Mouse (Mus musculus) hindbrain, embryonic 11.5 days (tissue): ENCODE measurements at regions not wholly inside any gene's neighbourhood (a gene's known extent, or its start where the extent isn't known, plus 50 kb on each side); places are given as distances from the start of the nearest gene placed in this dataset.

ENCODE experiments used
- ATAC-seq: fragments of 200-750 bp; cut with Nextera tagmentation; 2 replicates; pipeline ENCODE4 v1.8.0; 2017; ENCODE audit warnings: mild to moderate bottlenecking, moderate TSS enrichment, moderate library complexity; ENCODE audit not compliant: low FRiP score
- DNase-seq: peaks from one replicate; pipeline ENCODE4 v3.0.0-alpha.2; 2015; ENCODE audit warnings: low spot score
- H3K27ac ChIP-seq: fragments of 300-500 bp; sonication (generic); 2 replicates; pipeline ENCODE4 v1.5.1; 2014; ENCODE audit warnings: mild to moderate bottlenecking, low read depth, low read length
- H3K27me3 ChIP-seq: fragments of 300-500 bp; sonication (generic); 2 replicates; pipeline ENCODE4 v1.6.1; 2014; ENCODE audit warnings: mild to moderate bottlenecking, low read length, moderate library complexity, mixed read lengths; ENCODE audit not compliant: control insufficient read depth, insufficient read depth
- H3K36me3 ChIP-seq: fragments of 300-500 bp; sonication (generic); 2 replicates; pipeline ENCODE4 v1.6.1; 2014; ENCODE audit warnings: mild to moderate bottlenecking, low read length, moderate library complexity, mixed read lengths; ENCODE audit not compliant: control insufficient read depth, insufficient read depth
- H3K4me1 ChIP-seq: fragments of 300-500 bp; sonication (generic); replicated peaks from 2 replicates; pipeline ENCODE4 v1.6.1; 2014; ENCODE audit warnings: low read length, mixed read lengths; ENCODE audit not compliant: control insufficient read depth, insufficient read depth
- H3K4me2 ChIP-seq: fragments of 300-500 bp; sonication (generic); replicated peaks from 2 replicates; pipeline ENCODE4 v1.6.1; 2014; ENCODE audit warnings: mild to moderate bottlenecking, low read depth, low read length
- H3K4me3 ChIP-seq: fragments of 300-500 bp; sonication (generic); 2 replicates; pipeline ENCODE4 v1.5.1; 2014; ENCODE audit warnings: low read depth, low read length
- H3K9ac ChIP-seq: fragments of 300-500 bp; sonication (generic); 2 replicates; pipeline ENCODE4 v1.6.1; 2014; ENCODE audit warnings: low read depth, low read length
- H3K9me3 ChIP-seq: fragments of 300-500 bp; sonication (generic); 2 replicates; pipeline ENCODE4 v1.6.1; 2016; ENCODE audit warnings: low read length; ENCODE audit not compliant: control insufficient read depth
- WGBS: fragments of 180-500 bp; shearing (Covaris S2); extraction: QIAGEN DNeasy Blood & Tissue Kit; methylation state at CpG from one replicate; pipeline ENCODE4 v1.1.7; 2014; 5-methylcytosine and 5-hydroxymethylcytosine counted together

GRCm38 (mm10) chr4:81829972-81830371, 387.4 kb upstream of the Mpdz start:
- H3K27ac ChIP-seq: no peak overlapping the region
- H3K4me2 ChIP-seq: no peak overlapping the region
- no peaks in the 10 kb centered on the region for H3K9me3 ChIP-seq
- 76% methylated on average over 3 of the region's 3 CpGs for WGBS
- no peaks in the 10 kb centered on the region for H3K27me3 ChIP-seq
- no peak overlapping the region for H3K4me3 ChIP-seq
- H3K36me3 ChIP-seq: no peaks in the 10 kb centered on the region
- H3K4me1 ChIP-seq: no peaks in the 10 kb centered on the region
- DNase-seq (no peak), ATAC-seq (no peak)
- no peak overlapping the region for H3K9ac ChIP-seq

- Histone ChIP-seq H3K4me3 (no peak overlapping the region), H3K27ac (no peak overlapping the region), H3K4me1 (no peaks in the 10 kb centered on the region), H3K4me2 (no peak overlapping the region), H3K27me3 (no peaks in the 10 kb centered on the region), H3K9ac (no peak overlapping the region), H3K9me3 (no peaks in the 10 kb centered on the region), H3K36me3 (no peaks in the 10 kb centered on the region)
- 87% methylated on average over 4 of the region's 4 CpGs for WGBS
- no peak for DNase-seq
- no peak for ATAC-seq
These were observed 384.8 kb upstream of the Mpdz start for GRCm38 (mm10) chr4:81827453-81827852.

- no peak for DNase-seq
- H3K36me3 ChIP-seq: no peaks in the 10 kb centered on the region
- no peak for ATAC-seq
- no peak overlapping the region for H3K27ac ChIP-seq
- no peaks in the 10 kb centered on the region for H3K9me3 ChIP-seq
- no peak overlapping the region for H3K9ac ChIP-seq
- H3K27me3 ChIP-seq: no peaks in the 10 kb centered on the region
- H3K4me3 ChIP-seq: no peak overlapping the region
- no peak overlapping the region for H3K4me2 ChIP-seq
- H3K4me1 ChIP-seq: no peaks in the 10 kb centered on the region
These were observed 383.4 kb upstream of the Mpdz start for GRCm38 (mm10) chr4:81825966-81826365.

GRCm38 (mm10) chr4:81823566-81823965, 381.0 kb upstream of the Mpdz start:
- no peaks in the 10 kb centered on the region for H3K27me3 ChIP-seq
- 63% methylated on average over 3 of the region's 3 CpGs for WGBS
- H3K4me2 ChIP-seq: no peak overlapping the region
- no peak overlapping the region for H3K27ac ChIP-seq
- DNase-seq: no peak
- H3K9ac ChIP-seq: no peak overlapping the region
- no peaks in the 10 kb centered on the region for H3K36me3 ChIP-seq
- ATAC-seq: no peak
- no peaks in the 10 kb centered on the region for H3K9me3 ChIP-seq
- H3K4me3 ChIP-seq: no peak overlapping the region
- no peaks in the 10 kb centered on the region for H3K4me1 ChIP-seq

GRCm38 (mm10) chr4:81789274-81789673, 346.7 kb upstream of the Mpdz start:
- H3K9ac ChIP-seq: no peak overlapping the region
- no peak for DNase-seq
- H3K27ac ChIP-seq: no peak overlapping the region
- no peak overlapping the region for H3K4me3 ChIP-seq
- H3K4me1 ChIP-seq: no peaks in the 10 kb centered on the region
- no peaks in the 10 kb centered on the region for H3K27me3 ChIP-seq
- no peaks in the 10 kb centered on the region for H3K36me3 ChIP-seq
- WGBS: 98% methylated on average over 2 of the region's 2 CpGs
- no peak overlapping the region for H3K4me2 ChIP-seq
- ATAC-seq: no peak
- no peaks in the 10 kb centered on the region for H3K9me3 ChIP-seq

GRCm38 (mm10) chr4:81788636-81789035, 346.0 kb upstream of the Mpdz start:
- no peaks in the 10 kb centered on the region for H3K9me3 ChIP-seq
- no peak overlapping the region for H3K27ac ChIP-seq
- H3K4me3 ChIP-seq: no peak overlapping the region
- no peaks in the 10 kb centered on the region for H3K4me1 ChIP-seq
- H3K36me3 ChIP-seq: no peaks in the 10 kb centered on the region
- H3K27me3 ChIP-seq: no peaks in the 10 kb centered on the region
- ATAC-seq (no peak), DNase-seq (no peak)
- no peak overlapping the region for H3K4me2 ChIP-seq
- WGBS: 91% methylated on average over 8 of the region's 8 CpGs
- no peak overlapping the region for H3K9ac ChIP-seq

GRCm38 (mm10) chr4:81781971-81782370, 339.4 kb upstream of the Mpdz start:
- Histone ChIP-seq H3K27ac (no peak overlapping the region), H3K4me1 (no peaks in the 10 kb centered on the region), H3K27me3 (no peaks in the 10 kb centered on the region), H3K9ac (no peak overlapping the region), H3K36me3 (no peaks in the 10 kb centered on the region), H3K4me2 (no peak overlapping the region), H3K4me3 (no peak overlapping the region), H3K9me3 (no peaks in the 10 kb centered on the region)
- WGBS: 88% methylated on average over 1 of the region's 1 CpGs
- ATAC-seq (no peak), DNase-seq (no peak)

GRCm38 (mm10) chr4:81766705-81767104, 324.1 kb upstream of the Mpdz start:
- no peaks in the 10 kb centered on the region for H3K27me3 ChIP-seq
- no peak overlapping the region for H3K4me3 ChIP-seq
- no peaks in the 10 kb centered on the region for H3K9me3 ChIP-seq
- no peak overlapping the region for H3K27ac ChIP-seq
- no peak overlapping the region for H3K4me2 ChIP-seq
- no peaks in the 10 kb centered on the region for H3K36me3 ChIP-seq
- DNase-seq (no peak), ATAC-seq (no peak)
- peaks cover 2% of the 10 kb centered on the region; the same call in 1 of the 2 replicates for H3K4me1 ChIP-seq
- no peak overlapping the region for H3K9ac ChIP-seq
- WGBS: 87% methylated on average over 5 of the region's 5 CpGs

GRCm38 (mm10) chr4:81764026-81764867, 321.6 kb upstream of the Mpdz start:
- Histone ChIP-seq H3K9ac (peak overlapping the region; percentile 31; the same call in 1 of the 2 replicates), H3K9me3 (no peaks in the 10 kb centered on the region), H3K4me2 (no peak overlapping the region), H3K4me3 (no peak overlapping the region), H3K27me3 (no peaks in the 10 kb centered on the region), H3K4me1 (peaks cover 2% of the 10 kb centered on the region; the same call in 1 of the 2 replicates), H3K36me3 (no peaks in the 10 kb centered on the region), H3K27ac (no peak overlapping the region)
- ATAC-seq (peak; percentile 74; the same call in 1 of the 2 replicates), DNase-seq (peak; percentile 46)
- WGBS: 20% methylated on average over 11 of the region's 11 CpGs
